Mouse (Mus musculus) frontal cortex, postnatal 10 days (tissue): ENCODE data around the gene Gm3250.
"Not testable (repeated sequence)": the region's sequence is repeated elsewhere in the genome, so short reads cannot be mapped to it uniquely, and the experiment has no call there.

ENCODE experiments used
- DNase-seq, 2 experiments: peaks; one replicate each; pipeline ENCODE4 v3.0.0; 2022; ENCODE audit warnings: low spot score in 2 of 2, mixed read lengths in 1 of 2

Gm3250 gene

DNA sequence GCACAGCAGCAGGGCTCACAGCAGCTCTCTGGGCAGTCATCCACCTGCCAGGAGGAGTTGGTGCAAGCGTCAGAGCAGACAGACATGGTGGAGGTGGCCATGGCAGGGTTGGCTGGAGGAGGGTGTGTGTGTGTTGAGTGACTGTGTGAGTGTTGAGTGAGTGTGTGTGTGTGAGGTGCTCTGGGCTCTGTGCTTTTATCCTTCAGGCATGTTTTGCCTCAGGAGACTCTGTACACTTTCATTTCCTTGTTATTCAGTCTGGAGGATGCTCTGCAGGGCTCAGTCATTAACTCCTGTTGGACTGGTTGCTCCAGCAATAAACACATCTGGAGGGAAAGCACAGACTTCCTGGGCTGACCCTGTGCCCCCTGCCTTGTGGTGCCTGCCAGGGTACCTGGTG is 31.1 kb downstream of the Gm3250 start, which contains the start of gene Gm9736:
Gm9736 (minus strand) TSS at position 101 of the 400 bp plus-strand sequence.
- not testable (repeated sequence) for DNase-seq

DNA sequence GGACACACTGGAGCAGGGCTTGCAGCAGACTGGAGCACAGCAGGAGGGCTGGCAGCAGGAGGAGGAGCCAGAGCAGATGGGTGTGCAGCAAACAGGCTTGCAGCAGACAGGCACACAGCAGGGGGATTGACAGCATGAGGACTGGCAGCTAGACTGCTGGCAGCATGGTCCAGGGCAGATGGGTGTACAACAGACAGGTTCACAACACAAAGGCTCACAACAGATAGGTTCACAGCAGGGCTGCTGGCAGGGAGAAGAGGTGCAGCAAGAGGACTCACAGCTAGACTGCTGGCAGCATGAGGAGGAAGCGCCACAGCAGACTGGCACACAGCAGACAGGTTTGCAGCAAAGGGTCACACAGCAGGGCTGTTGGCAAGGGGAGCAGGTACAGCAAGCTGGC is 31.7 kb downstream of the Gm3250 start:
- not testable (repeated sequence) for DNase-seq

DNA sequence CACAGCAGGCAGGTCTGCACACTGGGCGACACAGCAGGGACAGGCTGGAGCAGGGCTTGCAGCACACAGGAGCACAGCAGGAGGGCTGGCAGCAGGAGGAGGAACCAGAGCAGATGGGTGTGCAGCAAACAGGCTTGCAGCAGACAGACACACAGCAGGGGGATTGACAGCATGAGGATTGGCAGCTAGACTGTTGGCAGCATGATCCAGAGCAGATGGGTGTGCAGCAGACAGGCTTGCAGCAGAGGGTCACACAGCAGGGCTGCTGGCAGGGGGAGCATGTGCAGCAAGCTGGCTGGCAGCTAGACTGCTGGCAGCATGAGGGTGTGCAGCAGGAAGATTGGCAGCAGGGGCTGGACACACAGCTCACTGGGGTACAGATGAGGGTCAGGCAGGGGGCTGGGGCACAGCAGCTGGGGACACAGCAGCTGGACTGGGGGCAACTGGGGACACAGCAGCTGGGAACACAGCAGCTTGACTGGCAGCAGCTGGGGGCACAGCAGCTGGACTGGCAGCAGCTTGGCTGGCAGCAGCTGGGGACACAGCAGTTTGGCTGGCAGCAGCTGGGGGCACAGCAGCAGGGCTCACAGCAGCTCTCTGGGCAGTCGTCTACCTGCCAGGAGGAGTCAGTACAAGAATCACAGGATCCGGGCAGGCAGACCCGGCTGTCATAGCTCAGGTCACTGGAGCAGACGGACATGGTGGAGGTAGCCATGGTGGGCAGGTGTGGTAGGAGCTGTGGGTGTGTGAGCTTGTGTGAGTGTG is 40.2 kb downstream of the Gm3250 start, which contains the start of gene Gm18596:
Gm18596 (minus strand) TSS at position 715 of the 765 bp plus-strand sequence.
- DNase-seq: not testable (repeated sequence)

DNA sequence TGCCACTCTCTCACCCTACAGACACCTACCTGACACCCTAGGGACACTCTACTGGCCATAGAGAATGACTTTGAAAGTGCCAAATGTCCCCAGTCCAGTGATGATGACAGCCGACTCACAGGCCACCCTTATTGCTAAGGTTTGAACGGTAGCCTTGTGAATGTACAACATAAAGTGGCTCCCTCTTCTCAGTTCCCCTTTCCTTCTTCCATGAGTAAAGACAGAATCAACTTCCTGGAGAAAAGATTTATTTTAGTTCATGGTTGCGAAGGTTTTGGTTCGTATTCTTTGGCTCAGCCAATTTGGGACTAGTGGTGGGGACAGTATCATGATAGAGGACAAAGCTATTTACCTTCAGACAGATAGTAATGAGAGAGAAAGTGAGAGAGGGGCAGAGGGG is 43.4 kb downstream of the Gm3250 start:
- no peak for DNase-seq

DNA sequence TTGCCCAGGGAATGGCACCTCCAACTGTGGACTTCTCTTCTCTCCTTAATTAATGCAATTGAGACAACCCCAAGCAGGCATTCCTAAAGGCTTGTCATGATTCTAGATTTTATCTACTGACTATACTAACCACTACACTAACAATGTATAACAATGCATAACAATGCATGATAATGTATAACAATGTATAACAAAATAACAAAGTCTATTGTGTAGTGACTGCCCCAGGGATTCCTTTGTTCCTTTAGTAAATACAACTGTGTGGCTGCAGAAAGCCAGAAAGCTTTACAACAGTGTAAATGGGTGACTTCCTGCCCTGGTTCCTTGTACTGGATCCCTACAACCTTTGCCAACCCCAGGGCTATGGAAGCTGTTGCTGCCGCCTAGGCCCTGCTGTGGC is 46.4 kb downstream of the Gm3250 start:
- DNase-seq: no peak
